Mouse (Mus musculus) CH12.LX (cell line): ENCODE data around the gene Flt3l. TPM values are rescaled to one million over a fixed set of nuclear protein-coding genes. Genes with fewer than 3 reads are reported as not detected.

Source experiments
- DNase-seq: peaks from one replicate; pipeline ENCODE4 v3.0.0-alpha.2; 2013; ENCODE audit errors: extremely low read depth
- H3K27ac ChIP-seq: 2 replicates; pipeline ENCODE4 v1.5.1; 2012; ENCODE audit warnings: low read depth, mild to moderate bottlenecking, control low read depth, moderate library complexity; ENCODE audit not compliant: insufficient read depth
- H3K27me3 ChIP-seq: replicated peaks from 2 replicates; pipeline ENCODE3; 2012; ENCODE audit warnings: inconsistent platforms
- H3K36me3 ChIP-seq, 2 experiments: replicated peaks in 1 of 2; 2 replicates each; pipeline versions ENCODE3 to v1.6.1; 2012; ENCODE audit warnings: inconsistent platforms in 1 of 2, low read length in 1 of 2, mild to moderate bottlenecking in 1 of 2, mixed read lengths in 1 of 2, moderate library complexity in 1 of 2; ENCODE audit not compliant: control insufficient read depth in 1 of 2, insufficient read depth in 1 of 2
- H3K4me1 ChIP-seq, 2 experiments: 2 replicates each; pipeline ENCODE4 v1.6.1; 2012; ENCODE audit warnings: inconsistent platforms in 1 of 2, moderate library complexity in 1 of 2; ENCODE audit not compliant: insufficient read depth in 2 of 2, control insufficient read depth in 1 of 2
- H3K4me2 ChIP-seq: 2 replicates; pipeline ENCODE4 v1.6.1; 2012; ENCODE audit warnings: low read depth, mild to moderate bottlenecking, control low read depth; ENCODE audit not compliant: poor library complexity, insufficient read depth, severe bottlenecking
- H3K4me3 ChIP-seq, 3 experiments: fragments of 150-350 bp in 1 of 3; sonication (generic) in 1 of 3; replicated peaks in 1 of 3; 2 replicates each; pipeline versions ENCODE3 to v1.5.1; 2011 to 2012; ENCODE audit warnings: low read depth in 2 of 3, low read length in 2 of 3, mild to moderate bottlenecking in 2 of 3, moderate library complexity in 2 of 3, control low read depth in 1 of 3, improper control_type of control experiment in 1 of 3, inconsistent platforms in 1 of 3, mixed read lengths in 1 of 3; ENCODE audit not compliant: poor library complexity in 1 of 3
- H3K79me2 ChIP-seq: replicated peaks from 2 replicates; pipeline ENCODE4 v1.6.1; 2012; ENCODE audit warnings: mild to moderate bottlenecking, moderate library complexity; ENCODE audit not compliant: control insufficient read depth, poor library complexity, insufficient read depth, severe bottlenecking; ENCODE audit errors: extremely low read depth
- H3K9ac ChIP-seq: 2 replicates; pipeline ENCODE4 v1.6.1; 2012; ENCODE audit warnings: low read depth, mild to moderate bottlenecking, control low read depth, moderate library complexity; ENCODE audit not compliant: insufficient read depth
- H3K9me3 ChIP-seq: replicated peaks from 2 replicates; pipeline ENCODE3; 2012; ENCODE audit warnings: low read length, inconsistent platforms, mixed read lengths
- CHD2 ChIP-seq: IDR thresholded peaks from 2 replicates; pipeline ENCODE4 v1.6.1; 2011; ENCODE audit warnings: low read length, improper control_type of control experiment
- CTCF ChIP-seq, 2 experiments: IDR thresholded peaks in 1 of 2; conservative IDR thresholded peaks in 1 of 2; 2 replicates each; pipeline ENCODE4 v1.5.1; 2011 to 2012; ENCODE audit warnings: low read depth in 2 of 2, low read length in 2 of 2, improper control_type of control experiment in 1 of 2, inconsistent platforms in 1 of 2, mild to moderate bottlenecking in 1 of 2, moderate library complexity in 1 of 2
- E2F4 ChIP-seq: IDR thresholded peaks from 2 replicates; pipeline ENCODE4 v1.6.1; 2011; ENCODE audit warnings: low read depth, low read length, improper control_type of control experiment; ENCODE audit not compliant: insufficient replicate concordance
- EP300 ChIP-seq: IDR thresholded peaks from 2 replicates; pipeline ENCODE4 v1.6.1; 2011; ENCODE audit warnings: low read length, improper control_type of control experiment
- ETS1 ChIP-seq: conservative IDR thresholded peaks from 2 replicates; pipeline ENCODE4 v1.6.1; 2012; ENCODE audit warnings: low read depth, mild to moderate bottlenecking, inconsistent platforms, low read length, improper control_type of control experiment, moderate library complexity
- GABPA ChIP-seq: IDR thresholded peaks from 2 replicates; pipeline ENCODE4 v1.6.1; 2012; ENCODE audit warnings: low read depth, low read length, improper control_type of control experiment, inconsistent platforms; ENCODE audit not compliant: insufficient replicate concordance
- HCFC1 ChIP-seq: IDR thresholded peaks from 2 replicates; pipeline ENCODE4 v1.6.1; 2012; ENCODE audit warnings: low read depth, mild to moderate bottlenecking, inconsistent platforms, low read length, improper control_type of control experiment
- IRF4 ChIP-seq: IDR thresholded peaks from 2 replicates; pipeline ENCODE4 v1.6.1; 2014; ENCODE audit warnings: low read depth, mild to moderate bottlenecking, inconsistent platforms, low read length, improper control_type of control experiment
- JUN ChIP-seq: IDR thresholded peaks from 2 replicates; pipeline ENCODE4 v1.6.1; 2011; ENCODE audit warnings: low read depth, mild to moderate bottlenecking, low read length, improper control_type of control experiment, moderate library complexity; ENCODE audit not compliant: insufficient read depth
- MAFK ChIP-seq: IDR thresholded peaks from 2 replicates; pipeline ENCODE4 v1.6.1; 2011; ENCODE audit warnings: low read length, improper control_type of control experiment; ENCODE audit not compliant: insufficient replicate concordance
- MAZ ChIP-seq: IDR thresholded peaks from 2 replicates; pipeline ENCODE4 v1.6.1; 2012; ENCODE audit warnings: low read depth, mild to moderate bottlenecking, inconsistent platforms, low read length, improper control_type of control experiment, moderate library complexity
- MEF2A ChIP-seq: IDR thresholded peaks from 2 replicates; pipeline ENCODE4 v1.6.1; 2014; ENCODE audit warnings: low read depth, mild to moderate bottlenecking, inconsistent platforms, low read length, improper control_type of control experiment, borderline replicate concordance
- MXI1 ChIP-seq: IDR thresholded peaks from 2 replicates; pipeline ENCODE4 v1.6.1; 2011; ENCODE audit warnings: mild to moderate bottlenecking, low read depth, low read length, improper control_type of control experiment
- POLR2A ChIP-seq: IDR thresholded peaks from 2 replicates; pipeline ENCODE4 v1.6.1; 2011; ENCODE audit warnings: low read depth, mild to moderate bottlenecking, improper control_type of control experiment, low read length
- POLR2AphosphoS2 ChIP-seq: IDR thresholded peaks from 2 replicates; pipeline ENCODE4 v1.6.1; 2011; ENCODE audit warnings: low read depth, low read length, improper control_type of control experiment
- RAD21 ChIP-seq: IDR thresholded peaks from 2 replicates; pipeline ENCODE4 v1.6.1; 2011; ENCODE audit warnings: low read depth, mild to moderate bottlenecking, low read length, improper control_type of control experiment, moderate library complexity
- RCOR1 ChIP-seq: conservative IDR thresholded peaks from 2 replicates; pipeline ENCODE4 v1.6.1; 2012; ENCODE audit warnings: low read depth, mild to moderate bottlenecking, inconsistent platforms, low read length, improper control_type of control experiment
- SMC3 ChIP-seq: IDR thresholded peaks from 2 replicates; pipeline ENCODE4 v1.6.1; 2011; ENCODE audit warnings: low read depth, low read length, improper control_type of control experiment
- TCF12 ChIP-seq: IDR thresholded peaks from 2 replicates; pipeline ENCODE4 v1.6.1; 2014; ENCODE audit warnings: low read depth, mild to moderate bottlenecking, inconsistent platforms, low read length, improper control_type of control experiment
- ZC3H11A ChIP-seq: IDR thresholded peaks from 2 replicates; pipeline ENCODE4 v1.6.1; 2012; ENCODE audit warnings: low read depth, mild to moderate bottlenecking, inconsistent platforms, low read length, improper control_type of control experiment
- ZNF384 ChIP-seq: IDR thresholded peaks from 2 replicates; pipeline ENCODE4 v1.6.1; 2012; ENCODE audit warnings: low read depth, low read length, improper control_type of control experiment, inconsistent platforms
- dilution Hi-C: fragments of 300-500 bp; cut with MboI; formaldehyde crosslinking; loops from 2 replicates; pipeline ENCODE4 v1.14.3; 2020; ENCODE audit warnings: low sequenced_read_pairs; ENCODE audit not compliant: extremely low pct_unique_long_range_greater_than_20kb, extremely low pct_ligation_motif_present
- in situ Hi-C: fragments of 300-500 bp; cut with MboI; formaldehyde crosslinking; loops from 3 replicates; pipeline ENCODE4 v1.14.3; 2019; ENCODE audit warnings: low sequenced_read_pairs, low pct_ligation_motif_present, low pct_unique_long_range_greater_than_20kb, mixed read lengths
- polyA plus RNA-seq: library from polyadenylated mRNA; unstranded; fragments of >175 nt; gene quantifications from 2 replicates; pipeline ENCODE4 v1.2.1, GENCODE M21; 2012; ENCODE audit warnings: low read depth; ENCODE audit not compliant: insufficient read length
- total RNA-seq, 2 experiments: library from RNA; depleted of rRNA; stranded (reverse); fragments of 300-350 nt in 1 of 2; fragments of >200 nt in 1 of 2; gene quantifications; 2 replicates each; pipeline ENCODE4 v1.2.3; 2012 to 2014

Gene Flt3l
- total and polyA plus RNA-seq, 3 experiments, result 4.6 to 14.9 (median 4.9) TPM

DNA sequence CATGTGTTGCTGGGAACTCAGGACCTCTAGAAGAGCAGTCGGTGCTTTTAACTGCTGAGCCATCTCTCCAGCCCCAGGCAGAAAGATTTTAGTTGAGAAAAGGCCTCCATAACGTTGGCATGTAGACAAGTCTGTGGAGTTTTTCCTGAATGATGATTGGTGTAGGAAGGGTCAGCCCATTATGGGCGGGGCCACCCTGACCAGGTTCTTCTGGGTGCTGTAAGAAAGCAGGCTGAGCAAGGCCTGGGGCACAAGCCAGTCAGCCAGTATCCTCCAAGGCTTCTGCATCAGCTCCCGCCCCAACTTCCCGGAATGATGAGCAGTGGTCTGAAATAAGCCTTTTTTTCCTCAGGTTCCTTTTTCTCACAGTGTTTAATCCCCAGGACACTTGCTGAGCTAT is 55.2 kb downstream of the Flt3l start:
- no peak overlapping the region for H3K4me3 ChIP-seq
- no peak overlapping the region for H3K4me2 ChIP-seq
- peaks cover 2% of the 10 kb centered on the region for H3K9me3 ChIP-seq
- H3K36me3 ChIP-seq, result peaks cover 19 to 26% of the 10 kb centered on the region in 2 experiments
- no peak overlapping the region for H3K27ac ChIP-seq
- TF ChIP-seq E2F4 (no peak), CHD2 (no peak), CTCF (conservative IDR thresholded peaks at IDR 0.05 in 1 of 2, IDR thresholded peaks at IDR 0.05 in 1 of 2; ENCODE audit: low read depth in 2 of 2, low read length in 2 of 2) (no peak), MAZ (no peak)
- DNase-seq, result no peak
- H3K4me1 ChIP-seq, result 0 out of 4 replicates have a peak, but pooled peaks cover 2 to 6% of the 10 kb centered on the region in 2 experiments
- H3K27me3 ChIP-seq, result no peaks in the 10 kb centered on the region
- H3K9ac ChIP-seq, result no peak overlapping the region
- in situ Hi-C loops, result loop anchor here (5.0 kb wide), 1 partner anchor 46 kb away; the partner anchor contains the start of gene Rpl13a
- H3K79me2 ChIP-seq, result no peaks in the 10 kb centered on the region
- dilution Hi-C loops, result no loop called here

DNA sequence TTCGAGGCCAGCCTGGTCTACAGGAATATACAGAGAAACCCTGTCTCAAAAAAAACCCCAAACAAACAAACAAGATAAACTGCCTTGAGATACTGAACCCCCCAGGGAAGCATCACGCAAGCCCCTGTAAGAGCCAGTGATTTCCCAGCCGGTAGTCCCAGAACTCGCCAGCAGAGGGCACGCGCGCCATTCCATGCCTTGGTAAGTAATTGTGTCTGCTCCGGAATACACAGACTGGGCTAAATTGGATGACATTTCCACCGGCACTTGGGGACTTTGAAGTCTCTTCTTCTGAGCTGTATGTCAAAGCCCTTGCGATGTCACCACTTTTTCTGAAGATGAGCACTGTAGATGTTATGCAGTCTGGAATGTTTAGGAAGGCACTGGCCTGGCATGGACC is 56.4 kb downstream of the Flt3l start:
- in situ Hi-C loops (loop anchor here (5.0 kb wide), 1 partner anchor 47 kb away; the partner anchor contains the start of gene Rpl13a), dilution Hi-C loops (no loop called here)
- peaks cover 30 to 38% of the 10 kb centered on the region in 2 experiments for H3K36me3 ChIP-seq
- no peak overlapping the region for H3K9ac ChIP-seq
- TF ChIP-seq ZC3H11A (no peak), CTCF (conservative IDR thresholded peaks at IDR 0.05 in 1 of 2, IDR thresholded peaks at IDR 0.05 in 1 of 2; ENCODE audit: low read depth in 2 of 2, low read length in 2 of 2) (peak; percentile 44 to 85; a peak in 3 of 4 replicates), IRF4 (peak; percentile 32; the same call in 1 of the 2 replicates), MXI1 (0 out of 2 replicates have a peak, but pooled peaks have one; percentile 26), MAFK (no peak), JUN (no peak), MAZ (no peak), SMC3 (peak; percentile 81), EP300 (no peak), POLR2AphosphoS2 (0 out of 2 replicates have a peak, but pooled peaks have one; percentile 31), TCF12 (0 out of 2 replicates have a peak, but pooled peaks have one; percentile 11), POLR2A (0 out of 2 replicates have a peak, but pooled peaks have one; percentile 19), GABPA (no peak), MEF2A (no peak), ETS1 (no peak), RCOR1 (no peak), ZNF384 (no peak), RAD21 (peak; percentile 78), HCFC1 (no peak)
- no peak overlapping the region for H3K4me3 ChIP-seq
- no peak overlapping the region for H3K27ac ChIP-seq
- H3K79me2 ChIP-seq, result no peaks in the 10 kb centered on the region
- no peaks in the 10 kb centered on the region for H3K9me3 ChIP-seq
- peaks cover 5 to 14% of the 10 kb centered on the region in 2 experiments; a peak in 1 of 4 replicates for H3K4me1 ChIP-seq
- no peak overlapping the region for H3K4me2 ChIP-seq
- peak; percentile 72 for DNase-seq
- H3K27me3 ChIP-seq, result no peaks in the 10 kb centered on the region

Other genes starting within 250 kb of the Flt3l start
Only the 20 nearest of the 33 such genes appear.
- 15.5 and 18.2 TPM in 2 replicates for gene Scaf1, start 120.1 kb downstream of the Flt3l start, total RNA-seq (2012; rRNA removed)
- 5.4 and 6.1 TPM in 2 replicates for gene Scaf1, start 120.1 kb downstream of the Flt3l start, total RNA-seq (2014; rRNA removed)
- gene Scaf1, start 120.1 kb downstream of the Flt3l start, polyA plus RNA-seq, result 38.9 and 41.9 TPM in 2 replicates
- 5.0 and 10.6 TPM in 2 replicates for gene Rras, start 118.5 kb downstream of the Flt3l start, total RNA-seq (2012; rRNA removed)
- gene Rras, start 118.5 kb downstream of the Flt3l start, total RNA-seq (2014; rRNA removed), result 6.6 and 7.2 TPM in 2 replicates
- 18.5 and 19.8 TPM in 2 replicates for gene Rras, start 118.5 kb downstream of the Flt3l start, polyA plus RNA-seq
- 5.7 and 6.5 TPM in 2 replicates for gene Prr12, start 83.6 kb downstream of the Flt3l start, total RNA-seq (2012; rRNA removed)
- gene Prr12, start 83.6 kb downstream of the Flt3l start, total RNA-seq (2014; rRNA removed), result 1.1 and 1.2 TPM in 2 replicates
- gene Prr12, start 83.6 kb downstream of the Flt3l start, polyA plus RNA-seq, result 18.0 and 20.5 TPM in 2 replicates
- gene Nosip, start 74.0 kb downstream of the Flt3l start, total RNA-seq (2012; rRNA removed), result 73.2 and 86.8 TPM in 2 replicates
- 79.3 and 81.4 TPM in 2 replicates for gene Nosip, start 74.0 kb downstream of the Flt3l start, total RNA-seq (2014; rRNA removed)
- gene Nosip, start 74.0 kb downstream of the Flt3l start, polyA plus RNA-seq, result 72.4 and 83.9 TPM in 2 replicates
- gene Prrg2, start 73.8 kb downstream of the Flt3l start, total RNA-seq (2012; rRNA removed), result 7.1 and 7.6 TPM in 2 replicates
- gene Prrg2, start 73.8 kb downstream of the Flt3l start, total RNA-seq (2014; rRNA removed), result 6.1 and 6.7 TPM in 2 replicates
- 7.2 and 7.7 TPM in 2 replicates for gene Prrg2, start 73.8 kb downstream of the Flt3l start, polyA plus RNA-seq
- gene Rcn3, start 44.2 kb downstream of the Flt3l start, total RNA-seq (2012; rRNA removed), result 0.38 and 0.42 TPM in 2 replicates
- not detected in 2 replicates for gene Rcn3, start 44.2 kb downstream of the Flt3l start, total RNA-seq (2014; rRNA removed)
- gene Rcn3, start 44.2 kb downstream of the Flt3l start, polyA plus RNA-seq, result not detected in 2 replicates
- 0.13 and 0.17 TPM in 2 replicates for gene Fcgrt, start 32.6 kb downstream of the Flt3l start, total RNA-seq (2012; rRNA removed)
- not detected in 2 replicates for gene Fcgrt, start 32.6 kb downstream of the Flt3l start, total RNA-seq (2014; rRNA removed)
- gene Fcgrt, start 32.6 kb downstream of the Flt3l start, polyA plus RNA-seq, result 0.15 and 0.16 TPM in 2 replicates
- gene Rps11, start 12.0 kb downstream of the Flt3l start, total RNA-seq (2012; rRNA removed), result 1,839 and 2,104 TPM in 2 replicates
- 898 and 923 TPM in 2 replicates for gene Rps11, start 12.0 kb downstream of the Flt3l start, total RNA-seq (2014; rRNA removed)
- 1,465 and 1,699 TPM in 2 replicates for gene Rps11, start 12.0 kb downstream of the Flt3l start, polyA plus RNA-seq
- gene Rpl13a, start 7.7 kb downstream of the Flt3l start, total RNA-seq (2012; rRNA removed), result 5,043 and 5,211 TPM in 2 replicates
- 2,822 and 2,851 TPM in 2 replicates for gene Rpl13a, start 7.7 kb downstream of the Flt3l start, total RNA-seq (2014; rRNA removed)
- gene Rpl13a, start 7.7 kb downstream of the Flt3l start, polyA plus RNA-seq, result 4,154 and 5,174 TPM in 2 replicates
- 1.3 and 2.2 TPM in 2 replicates for gene Gm45713, start 201 bp downstream of the Flt3l start, total RNA-seq (2012; rRNA removed)
- not detected in 2 replicates for gene Gm45713, start 201 bp downstream of the Flt3l start, total RNA-seq (2014; rRNA removed)
- 1.4 TPM in 1 of 2 replicates, not detected in the other for gene Gm45713, start 201 bp downstream of the Flt3l start, polyA plus RNA-seq
- gene Pih1d1, start 17.9 kb upstream of the Flt3l start, total RNA-seq (2012; rRNA removed), result 69.3 and 74.1 TPM in 2 replicates
- gene Pih1d1, start 17.9 kb upstream of the Flt3l start, total RNA-seq (2014; rRNA removed), result 37.2 and 37.4 TPM in 2 replicates
- gene Pih1d1, start 17.9 kb upstream of the Flt3l start, polyA plus RNA-seq, result 44.6 and 50.3 TPM in 2 replicates
- 41.6 and 45.1 TPM in 2 replicates for gene Aldh16a1, start 18.2 kb upstream of the Flt3l start, total RNA-seq (2012; rRNA removed)
- gene Aldh16a1, start 18.2 kb upstream of the Flt3l start, total RNA-seq (2014; rRNA removed), result 26.9 and 27.8 TPM in 2 replicates
- gene Aldh16a1, start 18.2 kb upstream of the Flt3l start, polyA plus RNA-seq, result 49.8 and 53.5 TPM in 2 replicates
- gene Slc17a7, start 27.5 kb upstream of the Flt3l start, total RNA-seq (2012; rRNA removed), result not detected in 2 replicates
- not detected in 2 replicates for gene Slc17a7, start 27.5 kb upstream of the Flt3l start, total RNA-seq (2014; rRNA removed)
- gene Slc17a7, start 27.5 kb upstream of the Flt3l start, polyA plus RNA-seq, result 0.11 TPM in 1 of 2 replicates, not detected in the other
- not detected in 2 replicates for gene Gfy, start 43.1 kb upstream of the Flt3l start, total RNA-seq (2012; rRNA removed)
- gene Gfy, start 43.1 kb upstream of the Flt3l start, total RNA-seq (2014; rRNA removed), result not detected in 2 replicates
- gene Gfy, start 43.1 kb upstream of the Flt3l start, polyA plus RNA-seq, result not detected in 2 replicates
- not detected in 2 replicates for gene Pth2, start 44.6 kb upstream of the Flt3l start, total RNA-seq (2012; rRNA removed)
- not detected in 2 replicates for gene Pth2, start 44.6 kb upstream of the Flt3l start, total RNA-seq (2014; rRNA removed)
- not detected in 2 replicates for gene Pth2, start 44.6 kb upstream of the Flt3l start, polyA plus RNA-seq
- gene Ccdc155, start 68.5 kb upstream of the Flt3l start, total RNA-seq (2012; rRNA removed), result 0.04 TPM in 1 of 2 replicates, not detected in the other
- not detected in 2 replicates for gene Ccdc155, start 68.5 kb upstream of the Flt3l start, total RNA-seq (2014; rRNA removed)
- not detected in 2 replicates for gene Ccdc155, start 68.5 kb upstream of the Flt3l start, polyA plus RNA-seq
- 1.3 and 1.6 TPM in 2 replicates for gene Dkkl1, start 75.7 kb upstream of the Flt3l start, total RNA-seq (2012; rRNA removed)
- 0.22 and 0.24 TPM in 2 replicates for gene Dkkl1, start 75.7 kb upstream of the Flt3l start, total RNA-seq (2014; rRNA removed)
- 0.44 and 0.60 TPM in 2 replicates for gene Dkkl1, start 75.7 kb upstream of the Flt3l start, polyA plus RNA-seq
- 0.38 and 0.71 TPM in 2 replicates for gene Tead2, start 79.3 kb upstream of the Flt3l start, total RNA-seq (2012; rRNA removed)
- 0.31 and 0.84 TPM in 2 replicates for gene Tead2, start 79.3 kb upstream of the Flt3l start, total RNA-seq (2014; rRNA removed)
- gene Tead2, start 79.3 kb upstream of the Flt3l start, polyA plus RNA-seq, result 2.5 and 3.0 TPM in 2 replicates
- 71.3 and 91.1 TPM in 2 replicates for gene Cd37, start 102.7 kb upstream of the Flt3l start, total RNA-seq (2012; rRNA removed)
- gene Cd37, start 102.7 kb upstream of the Flt3l start, total RNA-seq (2014; rRNA removed), result 69.3 and 73.8 TPM in 2 replicates
- 397 and 437 TPM in 2 replicates for gene Cd37, start 102.7 kb upstream of the Flt3l start, polyA plus RNA-seq
- 0.08 TPM in 1 of 2 replicates, not detected in the other for gene Slc6a16, start 104.7 kb upstream of the Flt3l start, total RNA-seq (2012; rRNA removed)
- 0.13 TPM in 1 of 2 replicates, not detected in the other for gene Slc6a16, start 104.7 kb upstream of the Flt3l start, total RNA-seq (2014; rRNA removed)
- gene Slc6a16, start 104.7 kb upstream of the Flt3l start, polyA plus RNA-seq, result 0.37 and 0.49 TPM in 2 replicates